9 mouse cellular contexts compared by ENCODE assay signal in the genomic region with DNA sequence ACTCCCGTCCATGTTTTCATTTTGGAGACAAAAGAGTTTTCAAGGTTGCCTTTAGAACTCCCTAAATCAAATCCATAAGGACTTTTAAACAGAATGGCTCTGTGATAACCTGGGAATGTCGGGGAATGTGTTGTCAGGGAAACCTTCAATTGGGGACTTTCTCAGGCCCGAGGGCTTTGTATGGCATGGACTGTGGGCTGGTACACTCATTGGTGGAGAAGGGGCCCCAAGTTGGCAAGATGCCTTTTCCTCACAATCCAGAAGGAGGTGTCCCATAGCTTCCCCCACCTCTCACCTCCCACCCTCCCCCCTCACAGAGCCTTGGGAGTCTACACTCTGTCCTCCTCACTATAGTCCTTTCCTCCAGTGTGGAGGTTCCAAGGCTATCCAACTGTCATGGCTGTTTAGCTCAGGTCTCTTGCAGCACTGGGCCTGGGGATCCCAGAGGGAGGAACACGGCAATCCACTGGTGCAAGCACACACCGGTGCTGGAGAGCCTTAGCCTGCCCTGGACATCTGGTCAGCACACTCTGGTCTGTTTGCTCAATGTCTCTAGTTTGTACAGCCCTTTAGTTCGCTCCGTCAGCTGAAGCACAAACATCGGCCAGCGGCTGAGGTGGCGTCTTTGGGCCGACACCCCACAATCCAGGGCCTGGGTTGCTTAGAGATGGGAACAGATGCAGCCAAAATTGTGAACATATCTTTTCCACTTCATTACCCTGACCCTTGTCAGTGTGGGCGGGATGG. TPM values are rescaled to one million over a fixed set of nuclear protein-coding genes. Genes with fewer than 3 reads are reported as not detected.
DNase-seq lines count a peak whose midpoint lies in the region; ATAC-seq and TF ChIP-seq lines count a peak whose summit lies in the region.
"Had no signal": no experiment of that assay in that cellular context is flagged by ENCODE, and none has a peak within 500 bp of the region (broad histone marks: within the 10 kb centered on the region; RNA-seq: fewer than 3 reads in every experiment).

No protein-coding gene starts in this region.

- H3K36me3 ChIP-seq in kidney, adult 2 months (ENCODE audit: control insufficient read depth, insufficient read depth, low read length): no peaks in the 10 kb centered on the region
- H3K36me3 ChIP-seq in forebrain, embryonic 15.5 days: no peaks in the 10 kb centered on the region
- no peaks in the 10 kb centered on the region for H3K36me3 ChIP-seq in intestine, embryonic 16.5 days (ENCODE audit: control insufficient read depth, insufficient read depth, low read length)
- H3K36me3 ChIP-seq in neural tube, embryonic 14.5 days (ENCODE audit: control insufficient read depth, insufficient read depth, low read length): peaks cover 23% of the 10 kb centered on the region

- TF ChIP-seq CTCF in kidney, adult 2 months (conservative IDR thresholded peaks at IDR 0.05; ENCODE audit: insufficient read depth, insufficient read length, low read depth, low read length): no peak

- peak overlapping the region; percentile 75 for H3K27ac ChIP-seq in kidney, adult 2 months (ENCODE audit: insufficient read depth, low read depth, low read length)
- H3K27ac ChIP-seq in forebrain, embryonic 15.5 days (replicated peaks): no peak overlapping the region
- H3K27ac ChIP-seq in intestine, embryonic 16.5 days (ENCODE audit: low read length): peak overlapping the region; percentile 0; the same call in 1 of the 2 replicates
- peak overlapping the region; percentile 48; the same call in 1 of the 2 replicates for H3K27ac ChIP-seq in neural tube, embryonic 14.5 days (ENCODE audit: low read depth, low read length)
- H3K27ac ChIP-seq: liver, embryonic 14.5 days had no signal

- no peak for TF ChIP-seq POLR2A in kidney, adult 2 months (IDR thresholded peaks at IDR 0.05; ENCODE audit: low read depth, low read length)

- no peaks in the 10 kb centered on the region for H3K9me3 ChIP-seq in forebrain, embryonic 15.5 days
- H3K9me3 ChIP-seq in intestine, embryonic 16.5 days (ENCODE audit: control insufficient read depth, low read length): no peaks in the 10 kb centered on the region
- no peaks in the 10 kb centered on the region for H3K9me3 ChIP-seq in neural tube, embryonic 14.5 days (ENCODE audit: control insufficient read depth, low read length)

- peaks cover 25% of the 10 kb centered on the region for H3K4me1 ChIP-seq in kidney, adult 2 months (ENCODE audit: control insufficient read depth, insufficient read depth, low read length)
- H3K4me1 ChIP-seq in forebrain, embryonic 15.5 days: peaks cover 27% of the 10 kb centered on the region
- H3K4me1 ChIP-seq in intestine, embryonic 16.5 days (ENCODE audit: control insufficient read depth, insufficient read depth, low read length): peaks cover 29% of the 10 kb centered on the region
- peaks cover 18% of the 10 kb centered on the region for H3K4me1 ChIP-seq in neural tube, embryonic 14.5 days (ENCODE audit: control insufficient read depth, insufficient read depth, low read length)

- H3K4me2 ChIP-seq in forebrain, embryonic 15.5 days (replicated peaks): no peak overlapping the region
- no peak overlapping the region for H3K4me2 ChIP-seq in intestine, embryonic 16.5 days (ENCODE audit: low read depth, low read length)
- H3K4me2 ChIP-seq in neural tube, embryonic 14.5 days (ENCODE audit: low read depth, low read length): no peak overlapping the region

- 52% methylated on average over 12 of the region's 12 CpGs for WGBS in kidney, adult 2 months
- WGBS in forebrain, embryonic 15.5 days: 50% methylated on average over 12 of the region's 12 CpGs
- 67% methylated on average over 12 of the region's 12 CpGs for WGBS in intestine, embryonic 16.5 days
- WGBS in neural tube, embryonic 14.5 days: 48% methylated on average over 12 of the region's 12 CpGs

- H3K9ac ChIP-seq in forebrain, embryonic 15.5 days (replicated peaks): no peak overlapping the region
- H3K9ac ChIP-seq in intestine, embryonic 16.5 days (ENCODE audit: low read depth, low read length): no peak overlapping the region
- no peak overlapping the region for H3K9ac ChIP-seq in neural tube, embryonic 14.5 days (replicated peaks; ENCODE audit: low read depth, low read length)
- H3K9ac ChIP-seq: liver, embryonic 14.5 days had no signal

- ATAC-seq in forebrain, embryonic 15.5 days (replicated peaks): 0 out of 2 replicates have a peak, but pooled peaks have one; percentile 16
- ATAC-seq in intestine, embryonic 16.5 days: 0 out of 2 replicates have a peak, but pooled peaks have one; percentile 16
- ATAC-seq in neural tube, embryonic 14.5 days (ENCODE audit: low read depth): peak; percentile 78

- no peak for DNase-seq in kidney, adult 2 months
- no peak for DNase-seq in kidney, adult 8-10 months
- no peak for DNase-seq in kidney, adult 9 months
- DNase-seq in right cerebral cortex, postnatal 10 days (ENCODE audit: low spot score in 2 of 2): no peak
- DNase-seq in c-Kit-positive CD71-positive TER-119-positive erythroid progenitor cells, embryonic 14.5 days (ENCODE audit: low spot score): no peak

- H3K4me3 ChIP-seq in kidney, adult 2 months (ENCODE audit: insufficient read depth, low read depth, low read length): no peak overlapping the region
- H3K4me3 ChIP-seq in forebrain, embryonic 15.5 days: no peak overlapping the region
- H3K4me3 ChIP-seq in intestine, embryonic 16.5 days (ENCODE audit: low read length): no peak overlapping the region
- H3K4me3 ChIP-seq in neural tube, embryonic 14.5 days (ENCODE audit: low read depth, low read length): no peak overlapping the region

- H3K27me3 ChIP-seq in kidney, adult 2 months (replicated peaks; ENCODE audit: control insufficient read depth, insufficient read depth, low read length): no peaks in the 10 kb centered on the region
- H3K27me3 ChIP-seq in forebrain, embryonic 15.5 days: no peaks in the 10 kb centered on the region
- H3K27me3 ChIP-seq in intestine, embryonic 16.5 days (replicated peaks; ENCODE audit: control insufficient read depth, insufficient read depth, low read length): no peaks in the 10 kb centered on the region
- no peaks in the 10 kb centered on the region for H3K27me3 ChIP-seq in neural tube, embryonic 14.5 days (ENCODE audit: control insufficient read depth, insufficient read depth, low read length)

RNA-seq across cellular contexts. Expression of a gene that starts 18.9 kb away (rescaled TPM):
- 148 and 174 TPM in 2 replicates for polyA plus RNA-seq in kidney, adult 2 months (2012; rRNA removed)
- 12.1 and 12.6 TPM in 2 replicates for polyA plus RNA-seq in forebrain, embryonic 15.5 days (2015; fragmentation: Nextera tagmentation; extraction: Ambion mirVana)
- 22.0 and 27.7 TPM in 2 replicates for polyA plus RNA-seq in intestine, embryonic 16.5 days (2015; fragmentation: Nextera tagmentation; extraction: Ambion mirVana)
- polyA plus RNA-seq in neural tube, embryonic 14.5 days (2014; fragmentation: Nextera tagmentation; extraction: Ambion mirVana): 15.5 and 17.0 TPM in 2 replicates

RNA-seq across cellular contexts. Expression of a gene that starts 37.0 kb away (rescaled TPM):
- polyA plus RNA-seq in kidney, adult 2 months (2012; rRNA removed): 13.3 and 17.3 TPM in 2 replicates
- 3.1 and 3.3 TPM in 2 replicates for polyA plus RNA-seq in forebrain, embryonic 15.5 days (2015; fragmentation: Nextera tagmentation; extraction: Ambion mirVana)
- 5.6 and 6.0 TPM in 2 replicates for polyA plus RNA-seq in intestine, embryonic 16.5 days (2015; fragmentation: Nextera tagmentation; extraction: Ambion mirVana)
- polyA plus RNA-seq in neural tube, embryonic 14.5 days (2014; fragmentation: Nextera tagmentation; extraction: Ambion mirVana): 1.8 and 3.8 TPM in 2 replicates

RNA-seq across cellular contexts. Expression of a gene that starts 37.5 kb away (rescaled TPM):
- polyA plus RNA-seq in kidney, adult 2 months (2012; rRNA removed): 43.8 and 60.3 TPM in 2 replicates
- 92.4 and 97.7 TPM in 2 replicates for polyA plus RNA-seq in forebrain, embryonic 15.5 days (2015; fragmentation: Nextera tagmentation; extraction: Ambion mirVana)
- polyA plus RNA-seq in intestine, embryonic 16.5 days (2015; fragmentation: Nextera tagmentation; extraction: Ambion mirVana): 84.2 and 98.1 TPM in 2 replicates
- 128 TPM in 2 replicates for polyA plus RNA-seq in neural tube, embryonic 14.5 days (2014; fragmentation: Nextera tagmentation; extraction: Ambion mirVana)

RNA-seq across cellular contexts. Expression of a gene that starts 40.5 kb away (rescaled TPM):
- polyA plus RNA-seq in kidney, adult 2 months (2012; rRNA removed): 19.3 and 19.8 TPM in 2 replicates
- polyA plus RNA-seq in forebrain, embryonic 15.5 days (2015; fragmentation: Nextera tagmentation; extraction: Ambion mirVana): 0.71 and 0.72 TPM in 2 replicates
- 2.4 and 2.7 TPM in 2 replicates for polyA plus RNA-seq in intestine, embryonic 16.5 days (2015; fragmentation: Nextera tagmentation; extraction: Ambion mirVana)
- 2.8 and 3.5 TPM in 2 replicates for polyA plus RNA-seq in neural tube, embryonic 14.5 days (2014; fragmentation: Nextera tagmentation; extraction: Ambion mirVana)

Comparison
In these comparisons a context has a peak if more than half of its experiments do, and no peak if none do; other contexts are left out.
1. ATAC-seq: peak in every context shown above with its lines; median percentile 78 in neural tube, embryonic 14.5 days; 16 in forebrain, embryonic 15.5 days; 16 in intestine, embryonic 16.5 days.